Mouse (Mus musculus): ENCODE results near the gene Bmp5. TPM values are rescaled to one million over a fixed set of nuclear protein-coding genes. Genes with fewer than 3 reads are reported as not detected.

Gene Bmp5
- total RNA-seq, 2 experiments from 2014 or later, result 0.36 to 0.61 TPM

Small RNA genes within 50 kb of the gene (microRNA-seq; reads per million reads assigned to microRNA genes)
- 0 reads per million in 2 experiments for gene Gm44355 (ENCODE audit: borderline number of aligned reads in 2 of 2)

Other genes with a start within 250 kb of the Bmp5 start
- 10 to 100 TPM; 57.4 to 60.2 TPM for gene Tmod3, start 215.7 kb upstream of the Bmp5 start, total RNA-seq (2021)
- gene Tmod2, start 164.0 kb upstream of the Bmp5 start, total RNA-seq (2021), result 10 to 100 TPM; 11.3 to 13.4 TPM
- 10 to 100 TPM; 11.5 to 12.9 TPM for gene Lysmd2, start 149.6 kb upstream of the Bmp5 start, total RNA-seq (2021)
- 10 to 100 TPM; 24.6 to 25.0 TPM for gene Scg3, start 91.3 kb upstream of the Bmp5 start, total RNA-seq (2021)
- 1 to 10 TPM; 2.3 TPM for gene Hmgcll1, start 239.5 kb downstream of the Bmp5 start, total RNA-seq (2021)